Mouse (Mus musculus) stomach, embryonic 16.5 days (tissue): ENCODE measurements around the gene Soga1. TPM values are rescaled to one million over a fixed set of nuclear protein-coding genes. Genes with fewer than 3 reads are reported as not detected.

ENCODE experiments used
- ATAC-seq: fragments of 200-750 bp; cut with Nextera tagmentation; 2 replicates; pipeline ENCODE4 v1.8.0; 2017; ENCODE audit warnings: moderate number of reproducible peaks, moderate TSS enrichment; ENCODE audit not compliant: insufficient read depth, low FRiP score
- H3K27ac ChIP-seq: fragments of 300-500 bp; sonication (generic); 2 replicates; pipeline ENCODE4 v1.5.1; 2014; ENCODE audit warnings: low read length
- H3K27me3 ChIP-seq: fragments of 300-500 bp; sonication (generic); 2 replicates; pipeline ENCODE4 v1.6.1; 2014; ENCODE audit warnings: low read length, control low read depth, mixed read lengths; ENCODE audit not compliant: control insufficient read depth, insufficient read depth
- H3K36me3 ChIP-seq: fragments of 300-500 bp; sonication (generic); 2 replicates; pipeline ENCODE4 v1.6.1; 2014; ENCODE audit warnings: low read length; ENCODE audit not compliant: control insufficient read depth, insufficient read depth
- H3K4me1 ChIP-seq: fragments of 300-500 bp; sonication (generic); 2 replicates; pipeline ENCODE4 v1.6.1; 2014; ENCODE audit warnings: low read length, control low read depth, mixed read lengths; ENCODE audit not compliant: control insufficient read depth, insufficient read depth
- H3K4me2 ChIP-seq: fragments of 300-500 bp; sonication (generic); 2 replicates; pipeline ENCODE4 v1.6.1; 2014; ENCODE audit warnings: low read depth, low read length, mixed read lengths
- H3K4me3 ChIP-seq: fragments of 300-500 bp; sonication (generic); replicated peaks from 2 replicates; pipeline ENCODE4 v1.5.1; 2014; ENCODE audit warnings: mild to moderate bottlenecking, low read length
- H3K9ac ChIP-seq: fragments of 300-500 bp; sonication (generic); 2 replicates; pipeline ENCODE4 v1.6.1; 2014; ENCODE audit warnings: low read length
- H3K9me3 ChIP-seq: fragments of 300-500 bp; sonication (generic); replicated peaks from 2 replicates; pipeline ENCODE4 v1.6.1; 2016; ENCODE audit warnings: low read length, control low read depth; ENCODE audit not compliant: control insufficient read depth
- WGBS: fragments of 180-500 bp; shearing (Covaris S2); extraction: QIAGEN DNeasy Blood & Tissue Kit; methylation state at CpG from one replicate; pipeline ENCODE4 v1.1.7; 2014; 5-methylcytosine and 5-hydroxymethylcytosine counted together
- polyA plus RNA-seq: library from polyadenylated mRNA; unstranded; fragments of >200 nt; fragmentation: Nextera tagmentation; extraction: Ambion mirVana; gene quantifications from 2 replicates; pipeline ENCODE4 v1.2.1, GENCODE M21; 2015

The Soga1 gene
- polyA plus RNA-seq, 1 experiment from 2014 or later: 2.1 TPM

DNA sequence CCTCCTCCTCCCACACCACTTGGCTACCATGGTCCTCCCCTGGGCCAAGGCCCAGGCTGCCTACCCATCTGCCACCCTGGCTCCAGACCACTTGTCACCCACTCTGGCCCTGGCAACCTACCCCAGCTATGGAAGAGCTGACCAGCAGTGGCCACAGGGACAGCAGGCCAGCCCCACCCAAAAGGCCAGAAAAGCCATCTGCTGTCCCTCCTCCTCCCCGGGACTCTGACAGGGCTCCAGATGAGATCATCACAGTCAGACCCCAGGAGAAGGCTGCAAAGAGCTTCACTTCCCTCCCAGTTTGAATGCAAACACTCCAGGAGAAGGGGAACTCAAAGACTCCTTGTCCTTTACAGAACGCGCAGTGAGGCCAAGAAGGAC is 9.7 kb downstream of the Soga1 start:
- H3K4me3 ChIP-seq: no peak overlapping the region
- no peaks in the 10 kb centered on the region for H3K36me3 ChIP-seq
- peak overlapping the region; percentile 36; the same call in 1 of the 2 replicates for H3K4me2 ChIP-seq
- WGBS: 40% methylated on average over 3 of the region's 3 CpGs
- no peaks in the 10 kb centered on the region for H3K27me3 ChIP-seq
- peak overlapping the region; percentile 61 for H3K9ac ChIP-seq
- H3K4me1 ChIP-seq: peaks cover 88% of the 10 kb centered on the region
- peak overlapping the region; percentile 86 for H3K27ac ChIP-seq
- no peaks in the 10 kb centered on the region for H3K9me3 ChIP-seq
- ATAC-seq: no peak

GRCm38 (mm10) chr2:157068701-157069354 is 10.2 kb downstream of the Soga1 start:
- no peaks in the 10 kb centered on the region for H3K36me3 ChIP-seq
- peak overlapping the region; percentile 86 for H3K27ac ChIP-seq
- no peak for ATAC-seq
- peak overlapping the region; percentile 36; the same call in 1 of the 2 replicates for H3K4me2 ChIP-seq
- 46% methylated on average over 14 of the region's 14 CpGs for WGBS
- H3K9ac ChIP-seq: peak overlapping the region; percentile 61
- H3K4me1 ChIP-seq: peaks cover 86% of the 10 kb centered on the region
- H3K4me3 ChIP-seq: no peak overlapping the region
- no peaks in the 10 kb centered on the region for H3K9me3 ChIP-seq
- no peaks in the 10 kb centered on the region for H3K27me3 ChIP-seq

DNA sequence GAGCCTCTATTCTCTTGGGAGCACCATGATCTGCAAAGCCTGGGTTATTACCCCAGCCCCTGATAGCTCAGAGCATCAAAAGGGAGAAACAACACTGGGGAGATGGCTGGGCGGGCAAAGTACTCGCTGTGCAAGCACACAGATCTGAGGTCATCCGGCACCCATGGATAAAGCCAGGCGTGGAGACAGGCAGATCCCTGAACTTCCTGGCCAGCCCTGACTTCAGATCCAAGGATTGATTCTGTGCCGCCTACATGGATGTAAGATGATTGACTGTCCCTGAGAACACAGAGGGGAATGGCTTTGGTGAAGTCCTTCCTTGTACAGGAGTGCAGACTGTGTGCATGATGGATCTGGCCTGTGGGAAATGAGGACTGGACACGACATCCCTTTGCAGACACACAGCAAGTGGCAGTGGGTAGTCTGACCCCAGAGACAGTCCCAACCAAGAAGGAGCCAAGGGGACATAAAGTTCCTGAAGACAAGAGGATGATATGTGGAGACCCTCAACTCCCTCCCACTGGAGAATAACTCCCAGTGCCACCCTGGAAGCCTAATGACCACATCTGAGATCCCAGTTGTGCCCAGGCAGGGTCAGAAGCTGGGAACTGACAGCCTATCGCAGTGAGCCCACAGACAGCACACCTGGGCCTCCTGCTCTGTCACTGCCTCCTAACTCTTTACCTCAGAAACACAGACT is 12.2 kb downstream of the Soga1 start:
- H3K4me1 ChIP-seq: peaks cover 83% of the 10 kb centered on the region
- no peak overlapping the region for H3K27ac ChIP-seq
- H3K4me2 ChIP-seq: no peak overlapping the region
- no peak for ATAC-seq
- no peaks in the 10 kb centered on the region for H3K9me3 ChIP-seq
- H3K4me3 ChIP-seq: no peak overlapping the region
- no peaks in the 10 kb centered on the region for H3K36me3 ChIP-seq
- WGBS: 78% methylated on average over 7 of the region's 7 CpGs
- H3K9ac ChIP-seq: no peak overlapping the region
- H3K27me3 ChIP-seq: no peaks in the 10 kb centered on the region

- Histone ChIP-seq H3K9me3 (no peaks in the 10 kb centered on the region), H3K4me1 (peaks cover 73% of the 10 kb centered on the region), H3K4me2 (no peak overlapping the region), H3K4me3 (no peak overlapping the region), H3K9ac (peak overlapping the region; percentile 4; the same call in 1 of the 2 replicates), H3K36me3 (no peaks in the 10 kb centered on the region), H3K27ac (peak overlapping the region; percentile 86), H3K27me3 (no peaks in the 10 kb centered on the region)
- 41% methylated on average over 7 of the region's 7 CpGs for WGBS
- ATAC-seq: no peak
These were observed 13.2 kb downstream of the Soga1 start for GRCm38 (mm10) chr2:157065879-157066226.

GRCm38 (mm10) chr2:157064978-157065878 is 13.8 kb downstream of the Soga1 start:
- Histone ChIP-seq H3K4me1 (peaks cover 67% of the 10 kb centered on the region), H3K27ac (peak overlapping the region; percentile 86), H3K4me2 (no peak overlapping the region), H3K4me3 (no peak overlapping the region), H3K9ac (peak overlapping the region; percentile 4; the same call in 1 of the 2 replicates), H3K36me3 (no peaks in the 10 kb centered on the region), H3K9me3 (no peaks in the 10 kb centered on the region), H3K27me3 (no peaks in the 10 kb centered on the region)
- ATAC-seq: no peak
- 67% methylated on average over 14 of the region's 14 CpGs for WGBS

GRCm38 (mm10) chr2:157064136-157064535 is 14.9 kb downstream of the Soga1 start:
- Histone ChIP-seq H3K9ac (peak overlapping the region; percentile 21; the same call in 1 of the 2 replicates), H3K36me3 (0 out of 2 replicates have a peak, but pooled peaks cover 5% of the 10 kb centered on the region), H3K27me3 (no peaks in the 10 kb centered on the region), H3K4me2 (no peak overlapping the region), H3K27ac (peak overlapping the region; percentile 86; the same call in 1 of the 2 replicates), H3K9me3 (no peaks in the 10 kb centered on the region), H3K4me1 (peaks cover 62% of the 10 kb centered on the region), H3K4me3 (no peak overlapping the region)
- no peak for ATAC-seq
- 58% methylated on average over 7 of the region's 7 CpGs for WGBS

DNA sequence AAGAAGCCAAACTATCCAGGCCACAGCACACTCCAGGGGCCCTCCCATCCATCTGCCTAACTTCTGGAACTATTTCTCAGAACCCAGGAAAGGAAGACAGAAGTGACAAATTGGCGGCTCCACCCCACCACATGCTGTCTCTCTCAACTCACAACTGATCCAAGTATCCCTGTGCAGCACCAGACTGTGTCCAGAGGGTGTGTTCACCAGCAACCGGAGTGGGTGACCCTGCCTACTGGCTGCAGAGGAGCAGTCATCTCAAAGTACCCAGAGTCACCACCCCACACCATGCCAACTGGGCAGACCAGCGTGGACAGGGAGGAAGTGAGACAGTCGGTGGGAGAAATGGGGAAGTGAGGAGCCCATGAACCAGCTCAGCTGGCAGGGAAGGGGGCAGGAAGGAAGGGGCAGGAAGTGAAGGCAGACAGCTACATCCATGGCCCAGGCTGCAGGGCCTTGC is 15.8 kb downstream of the Soga1 start:
- no peak overlapping the region for H3K4me2 ChIP-seq
- peaks cover 64% of the 10 kb centered on the region for H3K4me1 ChIP-seq
- no peak overlapping the region for H3K4me3 ChIP-seq
- no peaks in the 10 kb centered on the region for H3K9me3 ChIP-seq
- 58% methylated on average over 4 of the region's 4 CpGs for WGBS
- ATAC-seq: no peak
- no peaks in the 10 kb centered on the region for H3K27me3 ChIP-seq
- H3K27ac ChIP-seq: peak overlapping the region; percentile 38; the same call in 1 of the 2 replicates
- 0 out of 2 replicates have a peak, but pooled peaks cover 5% of the 10 kb centered on the region for H3K36me3 ChIP-seq
- peak overlapping the region; percentile 31; the same call in 1 of the 2 replicates for H3K9ac ChIP-seq

DNA sequence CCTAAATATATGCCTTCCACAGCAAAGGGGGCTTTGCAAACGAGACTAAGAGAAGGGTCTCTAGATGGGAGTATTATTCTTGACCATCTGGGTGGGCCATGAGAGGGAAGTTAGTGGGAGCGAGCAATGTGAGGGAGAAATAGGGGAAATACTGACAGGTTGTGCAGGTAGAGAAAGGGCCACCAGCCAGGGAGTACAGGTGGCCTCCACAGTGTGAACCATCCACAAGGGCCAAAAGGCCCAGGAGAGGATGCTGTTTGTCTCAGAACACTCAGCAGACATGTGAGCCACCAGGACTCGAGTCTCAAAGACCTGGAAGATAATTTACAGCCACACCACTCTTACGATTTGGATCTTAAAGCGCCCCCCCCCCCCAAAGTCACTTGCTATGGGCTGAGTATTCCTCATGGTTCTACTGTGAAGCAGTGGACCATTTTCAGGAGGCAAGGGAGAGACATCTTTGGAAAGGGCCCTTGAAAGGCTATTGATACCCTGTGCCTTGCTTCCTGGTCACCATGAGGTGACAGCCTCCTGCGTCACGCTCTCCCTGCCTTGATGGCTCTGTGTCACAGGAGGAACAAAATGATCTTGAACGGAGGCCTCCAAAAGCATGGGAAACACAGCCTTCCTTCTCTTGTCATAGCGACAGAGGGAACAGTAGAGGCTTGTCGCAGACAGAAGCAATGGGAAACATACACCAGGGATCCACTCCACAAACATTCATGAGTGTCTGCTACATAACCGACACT is 18.3 kb downstream of the Soga1 start:
- no peak overlapping the region for H3K4me3 ChIP-seq
- 0 out of 2 replicates have a peak, but pooled peaks cover 5% of the 10 kb centered on the region for H3K36me3 ChIP-seq
- H3K9me3 ChIP-seq: no peaks in the 10 kb centered on the region
- no peak overlapping the region for H3K4me2 ChIP-seq
- 77% methylated on average over 11 of the region's 11 CpGs for WGBS
- no peak overlapping the region for H3K9ac ChIP-seq
- no peak overlapping the region for H3K27ac ChIP-seq
- no peaks in the 10 kb centered on the region for H3K27me3 ChIP-seq
- peaks cover 51% of the 10 kb centered on the region for H3K4me1 ChIP-seq
- ATAC-seq: no peak
